Mouse (Mus musculus): ENCODE results near the gene Bbs12. TPM values are rescaled to one million over a fixed set of nuclear protein-coding genes. Genes with fewer than 3 reads are reported as not detected.

Gene Bbs12
- polyA plus RNA-seq, 1 experiment from 2014 or later: 5.0 TPM

DNA sequence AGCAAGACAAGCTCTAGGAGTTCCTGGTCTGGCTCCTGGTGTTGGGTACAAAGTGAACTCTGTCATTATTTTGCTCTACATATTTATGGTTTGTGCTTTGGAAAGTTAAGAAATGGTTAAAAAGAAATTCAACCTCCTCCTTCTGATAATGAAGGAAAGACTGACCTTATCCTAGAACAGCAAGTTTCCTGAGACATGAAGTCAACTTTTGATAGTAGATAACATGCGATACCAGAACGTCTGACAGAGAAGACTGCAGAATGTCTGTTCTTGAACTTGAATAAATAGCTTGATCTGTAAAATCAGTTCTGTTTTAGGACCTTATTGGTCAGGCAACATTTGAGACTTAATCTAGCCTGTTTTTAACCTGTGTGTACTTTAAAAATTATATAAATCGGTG lies 14.3 kb downstream of the Bbs12 start:
- Histone ChIP-seq H3K36me3 (no peaks in the 10 kb centered on the region), H3K27me3 (replicated peaks) (no peaks in the 10 kb centered on the region), H3K27ac (replicated peaks) (no peak overlapping the region), H3K4me1 (peaks cover 24% of the 10 kb centered on the region), H3K4me2 (no peak overlapping the region), H3K9ac (no peak overlapping the region), H3K4me3 (no peak overlapping the region), H3K9me3 (no peaks in the 10 kb centered on the region)
- ATAC-seq (ENCODE audit: extremely low read depth, insufficient number of reproducible peaks, low FRiP score, low TSS enrichment): no peak
- WGBS: 55% methylated on average over 3 of the region's 3 CpGs

GRCm38 (mm10) chr3:37328489-37328888 lies 16.1 kb downstream of the Bbs12 start:
- H3K27ac ChIP-seq (replicated peaks): no peak overlapping the region

DNA sequence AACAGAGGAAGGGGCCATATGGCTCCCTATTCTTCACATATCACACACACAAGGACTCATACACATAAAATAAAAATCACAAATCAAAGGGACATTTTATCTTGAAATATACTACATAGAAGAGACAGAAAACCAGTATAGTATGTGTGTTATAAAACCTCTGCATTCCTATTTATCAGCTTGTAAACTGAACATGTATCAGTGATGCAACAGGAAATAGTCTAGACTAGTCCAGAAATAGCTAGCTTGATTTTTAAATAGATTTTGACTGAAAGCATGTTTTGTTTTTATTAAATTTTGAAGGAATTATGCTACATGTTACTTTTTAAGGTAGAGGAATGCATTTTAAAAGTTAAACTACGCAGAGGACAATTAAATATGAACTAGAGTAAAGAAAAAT lies 17.6 kb downstream of the Bbs12 start:
- ATAC-seq (ENCODE audit: extremely low read depth, insufficient number of reproducible peaks, low FRiP score, low TSS enrichment): no peak
- Histone ChIP-seq H3K9me3 (no peaks in the 10 kb centered on the region), H3K36me3 (no peaks in the 10 kb centered on the region), H3K4me1 (peaks cover 18% of the 10 kb centered on the region), H3K27me3 (replicated peaks) (no peaks in the 10 kb centered on the region), H3K4me2 (no peak overlapping the region), H3K4me3 (no peak overlapping the region), H3K9ac (no peak overlapping the region), H3K27ac (replicated peaks) (no peak overlapping the region)
- 79% methylated on average over 1 of the region's 1 CpGs for WGBS

More at GRCm38 (mm10) chr3:37328489-37328888, 16.1 kb downstream of the Bbs12 start:
- Histone ChIP-seq H3K4me1 (peaks cover 24% of the 10 kb centered on the region), H3K4me2 (no peak overlapping the region), H3K9me3 (no peaks in the 10 kb centered on the region), H3K27me3 (replicated peaks) (no peaks in the 10 kb centered on the region), H3K9ac (no peak overlapping the region), H3K36me3 (no peaks in the 10 kb centered on the region), H3K4me3 (no peak overlapping the region)
- no peak for ATAC-seq (ENCODE audit: extremely low read depth, insufficient number of reproducible peaks, low FRiP score, low TSS enrichment)
- WGBS: 58% methylated on average over 2 of the region's 2 CpGs

DNA sequence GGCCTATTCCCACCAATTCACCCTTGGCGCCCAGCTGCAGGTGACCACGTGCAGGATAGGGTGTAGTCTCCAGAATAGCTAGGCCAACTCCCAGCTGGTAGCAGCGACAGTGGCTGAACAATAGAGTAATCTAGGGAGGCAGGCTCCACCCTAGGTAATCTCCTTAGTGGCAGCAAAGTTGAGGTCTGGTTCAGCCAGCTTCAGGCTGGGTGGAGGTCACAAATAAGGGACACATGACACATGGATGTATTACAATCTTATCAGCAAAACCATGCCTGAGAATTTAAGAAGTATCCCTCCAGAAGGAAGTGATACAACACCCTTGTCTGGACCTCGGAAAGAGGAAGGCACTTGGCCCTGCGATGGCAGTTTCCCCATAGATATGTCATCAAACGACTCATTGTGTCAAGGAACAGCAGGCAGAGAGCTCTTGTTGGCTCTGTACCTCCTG lies 19.7 kb downstream of the Bbs12 start:
- H3K36me3 ChIP-seq: no peaks in the 10 kb centered on the region
- WGBS: 54% methylated on average over 6 of the region's 6 CpGs
- H3K9me3 ChIP-seq: no peaks in the 10 kb centered on the region
- peaks cover under 1% of the 10 kb centered on the region; the same call in 1 of the 2 replicates for H3K4me1 ChIP-seq
- H3K9ac ChIP-seq: no peak overlapping the region
- no peak overlapping the region for H3K4me2 ChIP-seq
- no peaks in the 10 kb centered on the region for H3K27me3 ChIP-seq (replicated peaks)
- no peak overlapping the region for H3K4me3 ChIP-seq
- no peak for ATAC-seq (ENCODE audit: extremely low read depth, insufficient number of reproducible peaks, low FRiP score, low TSS enrichment)
- no peak overlapping the region for H3K27ac ChIP-seq (replicated peaks)

DNA sequence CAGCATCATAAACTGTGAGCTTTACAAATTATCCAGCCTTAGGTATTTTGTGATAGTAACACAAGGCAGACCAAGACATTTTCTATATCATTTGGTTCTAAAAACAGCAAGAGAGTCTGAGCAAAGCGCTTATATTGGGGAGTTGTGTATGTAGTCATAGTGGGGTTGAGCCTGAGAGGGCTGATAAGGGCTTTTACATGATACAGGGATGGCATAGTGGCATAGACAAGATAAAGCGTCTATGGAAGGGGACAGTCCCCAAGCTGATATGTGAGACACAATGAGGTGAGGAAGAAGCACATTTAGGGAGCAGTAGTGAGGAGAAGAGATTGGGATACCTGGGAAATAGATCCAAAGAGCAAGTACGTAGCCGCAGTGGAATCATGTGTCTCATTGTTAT lies 21.7 kb downstream of the Bbs12 start:
- Histone ChIP-seq H3K36me3 (no peaks in the 10 kb centered on the region), H3K9me3 (no peaks in the 10 kb centered on the region), H3K9ac (no peak overlapping the region), H3K27ac (replicated peaks) (no peak overlapping the region), H3K4me1 (no peaks in the 10 kb centered on the region), H3K4me3 (no peak overlapping the region), H3K27me3 (replicated peaks) (no peaks in the 10 kb centered on the region), H3K4me2 (no peak overlapping the region)
- no peak for ATAC-seq (ENCODE audit: extremely low read depth, insufficient number of reproducible peaks, low FRiP score, low TSS enrichment)
- WGBS: 82% methylated on average over 4 of the region's 4 CpGs

- Histone ChIP-seq H3K27ac (replicated peaks) (no peak overlapping the region), H3K9ac (no peak overlapping the region), H3K36me3 (no peaks in the 10 kb centered on the region), H3K9me3 (no peaks in the 10 kb centered on the region), H3K4me3 (no peak overlapping the region), H3K27me3 (replicated peaks) (peaks cover 5% of the 10 kb centered on the region; the same call in 1 of the 2 replicates), H3K4me2 (no peak overlapping the region), H3K4me1 (peaks cover 4% of the 10 kb centered on the region; the same call in 1 of the 2 replicates)
- WGBS: 49% methylated on average over 5 of the region's 5 CpGs
- no peak for ATAC-seq (ENCODE audit: extremely low read depth, insufficient number of reproducible peaks, low FRiP score, low TSS enrichment)
These were observed 28.8 kb downstream of the Bbs12 start for GRCm38 (mm10) chr3:37341110-37341509.

DNA sequence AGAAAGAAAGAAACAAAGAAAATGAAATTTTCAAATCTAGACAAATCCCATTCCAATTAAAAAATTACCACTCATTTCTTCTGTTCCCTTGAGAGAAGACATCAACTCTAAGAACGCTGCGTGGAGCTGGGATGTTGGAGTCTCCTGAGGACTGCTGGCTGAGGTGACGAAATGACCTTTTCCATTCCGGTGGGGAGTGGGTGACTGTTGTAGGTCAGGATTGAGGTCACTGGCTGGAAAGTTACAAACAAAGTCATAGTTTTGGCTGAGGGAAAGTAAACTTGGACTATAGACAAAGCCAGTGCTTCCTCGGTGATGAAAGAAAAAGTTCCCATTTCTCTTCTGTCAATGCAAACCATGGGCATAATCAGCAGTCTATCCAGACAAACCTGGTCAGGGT lies 30.5 kb downstream of the Bbs12 start:
- WGBS: 44% methylated on average over 5 of the region's 5 CpGs
- Histone ChIP-seq H3K27me3 (replicated peaks) (peaks cover 22% of the 10 kb centered on the region), H3K36me3 (no peaks in the 10 kb centered on the region), H3K9me3 (no peaks in the 10 kb centered on the region), H3K4me2 (no peak overlapping the region), H3K4me3 (no peak overlapping the region), H3K4me1 (peaks cover 7% of the 10 kb centered on the region), H3K27ac (replicated peaks) (no peak overlapping the region), H3K9ac (no peak overlapping the region)
- ATAC-seq (ENCODE audit: extremely low read depth, insufficient number of reproducible peaks, low FRiP score, low TSS enrichment): no peak

- Histone ChIP-seq H3K27ac (replicated peaks) (no peak overlapping the region), H3K9ac (no peak overlapping the region), H3K4me1 (peaks cover 15% of the 10 kb centered on the region), H3K4me2 (peak overlapping the region; percentile 99), H3K36me3 (no peaks in the 10 kb centered on the region), H3K4me3 (peak overlapping the region; percentile 80), H3K9me3 (no peaks in the 10 kb centered on the region), H3K27me3 (replicated peaks) (peaks cover 51% of the 10 kb centered on the region)
- ATAC-seq (ENCODE audit: extremely low read depth, insufficient number of reproducible peaks, low FRiP score, low TSS enrichment): no peak
- 27% methylated on average over 9 of the region's 9 CpGs for WGBS
These were observed 35.3 kb downstream of the Bbs12 start for GRCm38 (mm10) chr3:37347671-37348070.

DNA sequence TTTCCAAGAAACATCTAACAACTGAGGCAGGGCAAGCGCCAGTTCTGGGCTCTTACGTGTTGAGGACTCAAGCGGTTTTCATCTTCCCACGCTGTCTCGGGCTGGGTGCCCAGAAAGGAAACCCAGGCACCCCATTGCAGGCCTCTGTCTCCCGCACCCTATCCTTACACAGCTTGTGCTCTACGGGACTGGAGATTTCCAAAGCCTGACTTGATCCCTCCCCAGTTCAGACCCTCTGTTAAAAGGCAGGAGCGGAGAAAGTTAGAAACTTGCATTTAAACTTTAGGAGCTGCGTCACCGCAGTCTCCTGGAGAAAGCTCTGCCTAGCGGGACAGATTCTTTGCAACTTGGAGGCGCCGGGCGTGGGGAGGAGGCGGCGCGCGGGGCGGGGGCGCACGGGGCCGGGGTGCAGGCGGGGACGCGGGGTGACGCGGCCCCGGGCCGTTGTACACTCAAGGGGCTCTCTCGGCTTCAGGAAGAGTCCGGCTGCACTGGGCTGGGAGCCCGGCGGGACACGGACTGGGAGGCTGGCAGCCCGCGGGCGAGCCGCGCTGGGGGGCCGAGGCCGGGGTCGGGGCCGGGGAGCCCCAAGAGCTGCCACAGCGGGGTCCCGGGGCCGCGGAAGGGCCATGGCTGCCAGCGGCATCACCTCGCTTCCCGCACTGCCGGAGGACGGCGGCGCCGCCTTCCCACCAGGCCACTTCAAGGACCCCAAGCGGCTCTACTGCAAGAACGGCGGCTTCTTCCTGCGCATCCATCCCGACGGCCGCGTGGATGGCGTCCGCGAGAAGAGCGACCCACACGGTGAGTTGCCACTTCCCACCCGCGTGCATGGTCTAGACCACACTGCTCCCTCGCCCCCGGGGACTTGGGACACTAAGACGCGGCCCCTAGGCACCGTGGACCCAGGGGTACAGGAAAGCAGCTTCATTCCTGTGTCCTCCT lies 36.1 kb downstream of the Bbs12 start, which contains the start of gene Fgf2:
Fgf2 (plus strand) TSS at position 126 of the 945 bp plus-strand sequence.
- Histone ChIP-seq H3K4me1 (peaks cover 12% of the 10 kb centered on the region), H3K36me3 (no peaks in the 10 kb centered on the region), H3K4me2 (peak within 1 kb of the TSS; percentile 99), H3K9me3 (no peaks in the 10 kb centered on the region), H3K9ac (peak within 1 kb of the TSS; percentile 86), H3K4me3 (peak within 1 kb of the TSS; percentile 80), H3K27me3 (replicated peaks) (peaks cover 51% of the 10 kb centered on the region), H3K27ac (replicated peaks) (0 out of 2 replicates have a peak within 1 kb of the TSS, but pooled peaks have one; percentile 15)
- under 1% methylated on average over 72 of the region's 75 CpGs for WGBS
- ATAC-seq (ENCODE audit: extremely low read depth, insufficient number of reproducible peaks, low FRiP score, low TSS enrichment): no peak; the same call in 1 of the 2 replicates

GRCm38 (mm10) chr3:37349166-37349548 lies 36.8 kb downstream of the Bbs12 start:
- no peak for ATAC-seq (ENCODE audit: extremely low read depth, insufficient number of reproducible peaks, low FRiP score, low TSS enrichment)
- 11% methylated on average over 8 of the region's 8 CpGs for WGBS
- no peaks in the 10 kb centered on the region for H3K36me3 ChIP-seq

DNA sequence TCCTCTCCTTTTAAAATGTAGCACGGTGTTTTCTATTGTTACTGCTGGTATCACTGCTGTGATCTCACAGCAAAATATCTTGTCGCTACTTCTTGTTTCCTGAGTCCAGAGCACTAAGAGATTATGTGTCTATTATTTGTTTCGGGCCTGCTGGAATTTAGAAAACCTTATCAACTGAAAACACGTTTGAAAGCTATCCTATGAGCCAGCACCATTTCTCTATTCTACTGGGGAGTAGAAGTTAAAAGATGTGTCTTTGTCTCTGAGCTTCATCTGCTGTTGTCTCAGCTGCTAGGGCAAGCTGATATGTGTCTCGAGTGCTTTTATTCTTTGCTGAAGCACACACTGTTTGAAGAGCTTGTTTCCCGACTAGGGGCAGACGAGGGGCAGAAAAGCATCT lies 38.0 kb downstream of the Bbs12 start:
- H3K9me3 ChIP-seq: no peaks in the 10 kb centered on the region
- H3K27me3 ChIP-seq (replicated peaks): peaks cover 51% of the 10 kb centered on the region
- peaks cover 14% of the 10 kb centered on the region for H3K4me1 ChIP-seq
- no peak overlapping the region for H3K9ac ChIP-seq
- H3K36me3 ChIP-seq: no peaks in the 10 kb centered on the region
- no peak overlapping the region for H3K4me3 ChIP-seq
- WGBS: 40% methylated on average over 7 of the region's 7 CpGs
- no peak overlapping the region for H3K4me2 ChIP-seq
- ATAC-seq (ENCODE audit: extremely low read depth, insufficient number of reproducible peaks, low FRiP score, low TSS enrichment): no peak
- H3K27ac ChIP-seq (replicated peaks): no peak overlapping the region

More at GRCm38 (mm10) chr3:37349166-37349548, 36.8 kb downstream of the Bbs12 start:
- Histone ChIP-seq H3K27me3 (replicated peaks) (peaks cover 51% of the 10 kb centered on the region), H3K4me2 (peak overlapping the region; percentile 99), H3K4me1 (peaks cover 12% of the 10 kb centered on the region), H3K9me3 (no peaks in the 10 kb centered on the region), H3K9ac (peak overlapping the region; percentile 86), H3K4me3 (peak overlapping the region; percentile 80), H3K27ac (replicated peaks) (no peak overlapping the region)

Data from heart, embryonic 13.5 days (tissue).